ENCODE assay signal across 8 mouse cellular contexts in genomic region chr4:59188474-59188801, GRCm38 (mm10). TPM values are rescaled to one million over a fixed set of nuclear protein-coding genes. Genes with fewer than 3 reads are reported as not detected.
DNase-seq lines count a peak whose midpoint lies in the region; ATAC-seq and TF ChIP-seq lines count a peak whose summit lies in the region.

No protein-coding gene starts in this region.

- 33% methylated on average over 4 of the region's 4 CpGs for WGBS in heart, postnatal 0 days
- 2% methylated on average over 4 of the region's 4 CpGs for WGBS in bone marrow, adult 2 months
- 20% methylated on average over 4 of the region's 4 CpGs for WGBS in hindbrain, embryonic 15.5 days
- 26% methylated on average over 4 of the region's 4 CpGs for WGBS in midbrain, embryonic 14.5 days

- no peaks in the 10 kb centered on the region for H3K36me3 ChIP-seq in heart, postnatal 0 days (replicated peaks; ENCODE audit: control insufficient read depth, insufficient read depth, low read length)
- no peaks in the 10 kb centered on the region for H3K36me3 ChIP-seq in hindbrain, embryonic 15.5 days
- no peaks in the 10 kb centered on the region for H3K36me3 ChIP-seq in midbrain, embryonic 14.5 days (ENCODE audit: control insufficient read depth, insufficient read depth, low read length)

- H3K4me2 ChIP-seq in heart, postnatal 0 days (ENCODE audit: low read depth, low read length) = peak overlapping the region; percentile 71
- peak overlapping the region; percentile 53 for H3K4me2 ChIP-seq in hindbrain, embryonic 15.5 days
- peak overlapping the region; percentile 61 for H3K4me2 ChIP-seq in midbrain, embryonic 14.5 days (ENCODE audit: low read length)

- peak overlapping the region; percentile 94; the same call in 1 of the 2 replicates for H3K27ac ChIP-seq in heart, postnatal 0 days (ENCODE audit: low read depth)
- H3K27ac ChIP-seq in bone marrow, adult 2 months (ENCODE audit: control insufficient read depth, insufficient read depth, low read depth, low read length, poor library complexity) = peak overlapping the region; percentile 99; the same call in 1 of the 2 replicates
- H3K27ac ChIP-seq in hindbrain, embryonic 15.5 days (replicated peaks) = peak overlapping the region; percentile 99
- peak overlapping the region; percentile 97 for H3K27ac ChIP-seq in midbrain, embryonic 14.5 days (replicated peaks; ENCODE audit: low read depth, low read length)

- TF ChIP-seq EP300 in heart, postnatal 0 days (IDR thresholded peaks at IDR 0.05; ENCODE audit: low read depth) = no peak

- peak overlapping the region; percentile 93 for H3K4me3 ChIP-seq in heart, postnatal 0 days (ENCODE audit: low read depth, low read length)
- H3K4me3 ChIP-seq in bone marrow, adult 2 months (replicated peaks; ENCODE audit: control insufficient read depth, low read depth, low read length) = peak overlapping the region; percentile 99
- peak overlapping the region; percentile 94 for H3K4me3 ChIP-seq in hindbrain, embryonic 15.5 days
- H3K4me3 ChIP-seq in midbrain, embryonic 14.5 days (replicated peaks; ENCODE audit: low read depth, low read length) = peak overlapping the region; percentile 84

- DNase-seq in heart, postnatal 0 days (ENCODE audit: low spot score) = no peak
- DNase-seq in heart, adult 18-20 months = no peak
- DNase-seq in midbrain, embryonic 14.5 days = no peak
- no peak for DNase-seq in right cerebral cortex, adult 2 months (ENCODE audit: low spot score in 2 of 2)
- DNase-seq in spleen, postnatal 14 days (ENCODE audit: low spot score in 2 of 2) = no peak

- H3K27me3 ChIP-seq in heart, postnatal 0 days (ENCODE audit: control insufficient read depth, insufficient read depth, low read length) = no peaks in the 10 kb centered on the region
- H3K27me3 ChIP-seq in hindbrain, embryonic 15.5 days = no peaks in the 10 kb centered on the region
- H3K27me3 ChIP-seq in midbrain, embryonic 14.5 days (ENCODE audit: control insufficient read depth, insufficient read depth, low read length) = no peaks in the 10 kb centered on the region

- ATAC-seq in heart, postnatal 0 days (ENCODE audit: insufficient read depth, low read depth) = no peak
- ATAC-seq in hindbrain, embryonic 15.5 days (ENCODE audit: low FRiP score, low read depth) = no peak
- no peak for ATAC-seq in midbrain, embryonic 14.5 days (ENCODE audit: low FRiP score, low TSS enrichment)
- no peak for ATAC-seq in monocyte, adult 5-6 weeks (replicated peaks; ENCODE audit: insufficient number of reproducible peaks, low FRiP score, low TSS enrichment, poor library complexity, severe bottlenecking)

- H3K4me1 ChIP-seq in heart, postnatal 0 days (ENCODE audit: control insufficient read depth, insufficient read depth) = no peaks in the 10 kb centered on the region
- H3K4me1 ChIP-seq in bone marrow, adult 2 months (ENCODE audit: control insufficient read depth, insufficient read depth, low read length) = no peaks in the 10 kb centered on the region; the same call in 1 of the 2 replicates
- peaks cover 23% of the 10 kb centered on the region for H3K4me1 ChIP-seq in hindbrain, embryonic 15.5 days (replicated peaks)
- peaks cover 3% of the 10 kb centered on the region; the same call in 1 of the 2 replicates for H3K4me1 ChIP-seq in midbrain, embryonic 14.5 days (ENCODE audit: control insufficient read depth, insufficient read depth, low read length)

- no peaks in the 10 kb centered on the region for H3K9me3 ChIP-seq in heart, postnatal 0 days (replicated peaks; ENCODE audit: control insufficient read depth, low read length)
- H3K9me3 ChIP-seq in hindbrain, embryonic 15.5 days = no peaks in the 10 kb centered on the region
- H3K9me3 ChIP-seq in midbrain, embryonic 14.5 days (ENCODE audit: control insufficient read depth, low read length) = no peaks in the 10 kb centered on the region

- H3K9ac ChIP-seq in heart, postnatal 0 days (replicated peaks; ENCODE audit: low read depth, low read length) = peak overlapping the region; percentile 91; the same call in 1 of the 2 replicates
- peak overlapping the region; percentile 98 for H3K9ac ChIP-seq in hindbrain, embryonic 15.5 days
- H3K9ac ChIP-seq in midbrain, embryonic 14.5 days (replicated peaks; ENCODE audit: low read length) = peak overlapping the region; percentile 91

- no peak for TF ChIP-seq CTCF in heart, postnatal 0 days (IDR thresholded peaks at IDR 0.05; ENCODE audit: low read depth)
- no peak for TF ChIP-seq CTCF in bone marrow, adult 2 months (IDR thresholded peaks at IDR 0.05; ENCODE audit: control insufficient read depth, insufficient read depth, low read length)

- TF ChIP-seq POLR2A in bone marrow, adult 2 months (IDR thresholded peaks at IDR 0.05; ENCODE audit: borderline replicate concordance, control insufficient read depth, low read depth, low read length) = no peak

RNA-seq across cellular contexts. Expression of gene Ugcg, which starts 0.6 kb away (rescaled TPM):
- total RNA-seq in heart, postnatal 0 days (2014; rRNA removed; ENCODE audit: low replicate concordance) = 19.2 and 35.3 TPM in 2 replicates
- 6.2 TPM in 2 replicates for polyA plus RNA-seq in heart, postnatal 0 days (2015; fragmentation: Nextera tagmentation; extraction: Ambion mirVana)
- 10 to 100 TPM; 11.7 to 14.6 TPM for total RNA-seq in heart, adult 18-20 months (2021)
- polyA plus RNA-seq in bone marrow, adult 2 months (2011; ENCODE audit: insufficient read depth, insufficient read length, low replicate concordance, missing spikeins) = 17.5 and 18.7 TPM in 2 replicates
- 15.0 and 15.3 TPM in 2 replicates for polyA plus RNA-seq in hindbrain, embryonic 15.5 days (2015; fragmentation: Nextera tagmentation; extraction: Ambion mirVana)
- 27.4 and 37.5 TPM in 2 replicates for polyA plus RNA-seq in midbrain, embryonic 14.5 days (2014; fragmentation: Nextera tagmentation; extraction: Ambion mirVana)
- total RNA-seq in monocyte, adult 5-6 weeks (2017) = 254 to 534 TPM (median 259 TPM) in 3 replicates

RNA-seq across cellular contexts. Expression of gene AI481877, which starts 49.7 kb away (rescaled TPM):
- total RNA-seq in heart, postnatal 0 days (2014; rRNA removed; ENCODE audit: low replicate concordance) = not detected in 2 replicates
- not detected in 2 replicates for polyA plus RNA-seq in heart, postnatal 0 days (2015; fragmentation: Nextera tagmentation; extraction: Ambion mirVana)
- not detected for total RNA-seq in heart, adult 18-20 months (2021)
- not detected in 2 replicates for polyA plus RNA-seq in bone marrow, adult 2 months (2011; ENCODE audit: insufficient read depth, insufficient read length, low replicate concordance, missing spikeins)
- 0.04 TPM in 1 of 2 replicates, not detected in the other for polyA plus RNA-seq in hindbrain, embryonic 15.5 days (2015; fragmentation: Nextera tagmentation; extraction: Ambion mirVana)
- 0.07 TPM in 1 of 2 replicates, not detected in the other for polyA plus RNA-seq in midbrain, embryonic 14.5 days (2014; fragmentation: Nextera tagmentation; extraction: Ambion mirVana)
- 0.43 TPM in 1 of 3 replicates, not detected in the others for total RNA-seq in monocyte, adult 5-6 weeks (2017)
